Mouse (Mus musculus): ENCODE data around the gene Rbm20.

DNA sequence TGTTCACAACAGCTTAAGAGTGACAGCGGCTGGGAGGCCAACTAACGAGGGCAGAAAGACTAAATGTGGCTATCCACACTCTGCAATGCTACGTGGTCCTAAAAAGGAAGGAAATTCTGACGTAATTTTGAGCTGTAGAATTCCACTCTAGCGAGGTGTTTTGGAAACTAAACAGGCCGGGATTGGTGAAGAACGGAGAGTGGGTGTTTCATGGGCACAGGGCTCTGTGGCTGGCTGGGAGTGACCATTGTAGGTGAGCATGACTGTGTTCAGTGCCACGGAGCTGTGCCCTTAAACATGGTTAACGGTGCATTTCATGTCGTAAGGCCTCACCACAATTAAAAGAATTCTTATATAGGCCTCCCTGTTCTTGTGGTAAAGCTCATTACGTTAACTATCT, 139.1 kb downstream of the Rbm20 start:
- no peak for TF ChIP-seq CTCF (conservative IDR thresholded peaks at IDR 0.05; ENCODE audit: low read length)
- no peak for TF ChIP-seq POU5F1 (IDR thresholded peaks at IDR 0.05; ENCODE audit: borderline replicate concordance, low read length)
- TF ChIP-seq NANOG (IDR thresholded peaks at IDR 0.05; ENCODE audit: borderline replicate concordance, low read length), result no peak
